Comparison of ENCODE assay signal across 14 mouse cellular contexts in genomic region chr6:118046924-118047323, GRCm38 (mm10). TPM values are rescaled to one million over a fixed set of nuclear protein-coding genes. Genes with fewer than 3 reads are reported as not detected.
"Had no signal": no experiment of that assay in that cellular context is flagged by ENCODE, and none has a peak within 500 bp of the region (broad histone marks: within the 10 kb centered on the region; RNA-seq: fewer than 3 reads in every experiment).

No protein-coding gene starts in this region.

- H3K4me3 ChIP-seq: intestine, embryonic 15.5 days; limb, embryonic 12.5 days; liver, embryonic 13.5 days; megakaryocyte, embryonic 14.5 days; neural tube, embryonic 12.5 days had no signal

- ATAC-seq: intestine, embryonic 15.5 days; liver, postnatal 0 days had no signal

- H3K9me3 ChIP-seq: intestine, embryonic 15.5 days; liver, embryonic 13.5 days; neural tube, embryonic 12.5 days had no signal

- H3K27me3 ChIP-seq: intestine, embryonic 15.5 days; limb, embryonic 12.5 days; liver, embryonic 13.5 days; neural tube, embryonic 12.5 days had no signal

- H3K9ac ChIP-seq: intestine, embryonic 15.5 days; limb, embryonic 12.5 days; liver, embryonic 13.5 days; liver, postnatal 0 days; neural tube, embryonic 12.5 days had no signal

- H3K27ac ChIP-seq: intestine, embryonic 15.5 days; limb, embryonic 12.5 days; liver, embryonic 13.5 days; macrophage; neural tube, embryonic 12.5 days had no signal

- H3K4me2 ChIP-seq: intestine, embryonic 15.5 days; limb, embryonic 12.5 days; liver, embryonic 13.5 days; midbrain, embryonic 11.5 days; neural tube, embryonic 12.5 days had no signal

- DNase-seq: kidney, adult 18-20 months; kidney, postnatal 10 days; kidney, postnatal 4 days; liver; liver, embryonic 13.5 days; liver, postnatal 0 days; right cerebral cortex, postnatal 14 days; thymus, postnatal 36 days had no signal

- H3K4me1 ChIP-seq: intestine, embryonic 15.5 days; limb, embryonic 12.5 days; liver, embryonic 13.5 days; megakaryocyte, embryonic 14.5 days; neural tube, embryonic 12.5 days had no signal

- H3K36me3 ChIP-seq: intestine, embryonic 15.5 days; limb, embryonic 12.5 days; liver, embryonic 13.5 days; neural tube, embryonic 12.5 days had no signal

RNA-seq across cellular contexts. Expression of gene Rasgef1a, which starts 35.7 kb away (rescaled TPM):
- polyA plus RNA-seq: limb, embryonic 12.5 days had no signal
